Mouse (Mus musculus) midbrain, postnatal 0 days (tissue): ENCODE data around the gene Mrap2. TPM values are rescaled to one million over a fixed set of nuclear protein-coding genes. Genes with fewer than 3 reads are reported as not detected.

Source experiments
- ATAC-seq: fragments of 200-750 bp; cut with Nextera tagmentation; 2 replicates; pipeline ENCODE4 v1.8.0; 2017; ENCODE audit warnings: moderate number of reproducible peaks, mild to moderate bottlenecking, moderate TSS enrichment, moderate library complexity; ENCODE audit not compliant: low FRiP score
- DNase-seq: peaks from one replicate; pipeline ENCODE4 v3.0.0-alpha.2; 2015; ENCODE audit warnings: low spot score
- H3K27ac ChIP-seq: fragments of 300-500 bp; sonication (generic); 2 replicates; pipeline ENCODE4 v1.5.1; 2014; ENCODE audit warnings: low read depth, mild to moderate bottlenecking, low read length, mixed read lengths
- H3K27me3 ChIP-seq: fragments of 300-500 bp; sonication (generic); 2 replicates; pipeline ENCODE4 v1.6.1; 2014; ENCODE audit warnings: low read length, control low read depth, mixed read lengths; ENCODE audit not compliant: insufficient read depth
- H3K36me3 ChIP-seq: fragments of 300-500 bp; sonication (generic); 2 replicates; pipeline ENCODE4 v1.6.1; 2014; ENCODE audit warnings: low read length, control low read depth, mixed read lengths; ENCODE audit not compliant: insufficient read depth
- H3K4me1 ChIP-seq: fragments of 300-500 bp; sonication (generic); 2 replicates; pipeline ENCODE4 v1.6.1; 2014; ENCODE audit warnings: mild to moderate bottlenecking, control low read depth, antibody characterized with exemption, low read length, mixed read lengths; ENCODE audit not compliant: insufficient read depth
- H3K4me2 ChIP-seq: fragments of 300-500 bp; sonication (generic); 2 replicates; pipeline ENCODE4 v1.6.1; 2014; ENCODE audit warnings: low read depth, mild to moderate bottlenecking, low read length, mixed read lengths; ENCODE audit not compliant: poor library complexity, severe bottlenecking
- H3K4me3 ChIP-seq: fragments of 300-500 bp; sonication (generic); 2 replicates; pipeline ENCODE4 v1.5.1; 2014; ENCODE audit warnings: low read depth, mild to moderate bottlenecking, low read length, moderate library complexity
- H3K9ac ChIP-seq: fragments of 300-500 bp; sonication (generic); replicated peaks from 2 replicates; pipeline ENCODE4 v1.6.1; 2014; ENCODE audit warnings: mild to moderate bottlenecking, low read length, moderate library complexity, mixed read lengths; ENCODE audit not compliant: poor library complexity, severe bottlenecking
- H3K9me3 ChIP-seq: fragments of 300-500 bp; sonication (generic); 2 replicates; pipeline ENCODE4 v1.6.1; 2016; ENCODE audit warnings: low read length, control low read depth
- CTCF ChIP-seq: IDR thresholded peaks from 2 replicates; pipeline ENCODE4 v1.5.1; 2016; ENCODE audit warnings: antibody characterized with exemption, mild to moderate bottlenecking
- WGBS: fragments of 180-500 bp; shearing (Covaris S2); extraction: QIAGEN DNeasy Blood & Tissue Kit; methylation state at CpG from one replicate; pipeline ENCODE4 v1.1.7; 2014; 5-methylcytosine and 5-hydroxymethylcytosine counted together
- polyA plus RNA-seq: library from polyadenylated mRNA; unstranded; fragments of >200 nt; fragmentation: Nextera tagmentation; extraction: Ambion mirVana; gene quantifications from 2 replicates; pipeline ENCODE4 v1.2.1, GENCODE M21; 2015
- total RNA-seq: library from RNA; depleted of rRNA; stranded (reverse); fragments of >200 nt; gene quantifications from 2 replicates; pipeline ENCODE4 v1.2.3, GENCODE M21; 2014; rRNA removed

The Mrap2 gene
- total and polyA plus RNA-seq, 2 experiments from 2014 or later = 4.3 to 4.8 TPM

- DNase-seq (no peak), ATAC-seq (no peak)
- Histone ChIP-seq H3K4me2 (no peak overlapping the region), H3K27ac (no peak overlapping the region), H3K9ac (no peak overlapping the region), H3K36me3 (peaks cover 36% of the 10 kb centered on the region), H3K4me1 (no peaks in the 10 kb centered on the region), H3K9me3 (no peaks in the 10 kb centered on the region), H3K4me3 (no peak overlapping the region), H3K27me3 (no peaks in the 10 kb centered on the region)
- TF ChIP-seq CTCF = no peak
- 86% methylated on average over 6 of the region's 6 CpGs for WGBS
These were observed 58.3 kb downstream of the Mrap2 start for GRCm38 (mm10) chr9:87202431-87202830.

- no peak for TF ChIP-seq CTCF
These were observed 66.8 kb downstream of the Mrap2 start for GRCm38 (mm10) chr9:87210830-87211339.

DNA sequence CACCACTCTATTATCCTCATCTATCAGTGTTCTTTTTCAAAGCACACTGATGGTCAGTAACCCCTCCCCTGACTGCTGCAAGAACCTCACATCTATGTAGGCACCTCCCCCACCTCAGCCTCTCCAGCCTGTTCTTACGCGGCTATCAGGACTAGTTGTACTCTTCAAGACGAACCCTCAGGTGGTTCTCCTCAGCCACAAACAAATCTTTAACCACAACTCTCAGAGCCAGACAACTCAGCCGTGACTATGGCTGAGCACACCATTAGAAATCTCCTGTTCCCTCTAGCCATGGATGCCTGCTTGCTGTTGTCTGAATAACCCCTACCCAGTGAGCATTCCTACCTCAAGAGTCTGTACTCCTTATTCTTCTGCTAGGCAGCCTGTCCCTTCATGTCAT, 69.1 kb downstream of the Mrap2 start:
- H3K27ac ChIP-seq = no peak overlapping the region
- H3K36me3 ChIP-seq = peaks cover 29% of the 10 kb centered on the region
- H3K4me3 ChIP-seq = no peak overlapping the region
- ATAC-seq (no peak), DNase-seq (no peak)
- H3K9me3 ChIP-seq = no peaks in the 10 kb centered on the region
- no peak overlapping the region for H3K4me2 ChIP-seq
- TF ChIP-seq CTCF = no peak
- H3K27me3 ChIP-seq = no peaks in the 10 kb centered on the region
- no peaks in the 10 kb centered on the region for H3K4me1 ChIP-seq
- WGBS = 95% methylated on average over 4 of the region's 4 CpGs
- no peak overlapping the region for H3K9ac ChIP-seq

More at GRCm38 (mm10) chr9:87210830-87211339, 66.8 kb downstream of the Mrap2 start:
- WGBS = 95% methylated on average over 9 of the region's 9 CpGs
- no peaks in the 10 kb centered on the region for H3K9me3 ChIP-seq
- ATAC-seq (no peak), DNase-seq (no peak)
- no peaks in the 10 kb centered on the region for H3K27me3 ChIP-seq
- no peak overlapping the region for H3K4me3 ChIP-seq
- peaks cover 37% of the 10 kb centered on the region for H3K36me3 ChIP-seq
- no peak overlapping the region for H3K27ac ChIP-seq
- H3K4me2 ChIP-seq = no peak overlapping the region
- H3K9ac ChIP-seq = no peak overlapping the region
- H3K4me1 ChIP-seq = no peaks in the 10 kb centered on the region

Other genes starting within 250 kb of the Mrap2 start
- 2.6 and 3.5 TPM in 2 replicates for gene Ripply2, start 128.8 kb upstream of the Mrap2 start, total RNA-seq
- gene Ripply2, start 128.8 kb upstream of the Mrap2 start, polyA plus RNA-seq = 16.4 and 17.1 TPM in 2 replicates
- 29.9 and 31.6 TPM in 2 replicates for gene Cyb5r4, start 122.3 kb upstream of the Mrap2 start, total RNA-seq
- 31.0 and 33.0 TPM in 2 replicates for gene Cyb5r4, start 122.3 kb upstream of the Mrap2 start, polyA plus RNA-seq
- gene Cep162, start 111.2 kb downstream of the Mrap2 start, total RNA-seq = 6.5 and 7.0 TPM in 2 replicates
- 3.1 and 4.0 TPM in 2 replicates for gene Cep162, start 111.2 kb downstream of the Mrap2 start, polyA plus RNA-seq